Mouse (Mus musculus) WW6 (cell line): Measurements from ENCODE around the gene Myrf.

ENCODE experiments used
- DNase-seq: peaks from one replicate; pipeline ENCODE4 v3.0.0-alpha.2; 2013; ENCODE audit warnings: low read depth, low spot score

Gene Myrf

GRCm38 (mm10) chr19:10240654-10241305 lies at the start of gene Myrf:
Gene Myrf (minus strand): TSS chr19:10240748.
- DNase-seq: peak; percentile 63

- no peak for DNase-seq
Measured at GRCm38 (mm10) chr19:10289609-10290150, 49.1 kb upstream of the Myrf start.

GRCm38 (mm10) chr19:10288125-10289040 lies 47.8 kb upstream of the Myrf start:
- DNase-seq: no peak

GRCm38 (mm10) chr19:10286458-10286872 lies 45.9 kb upstream of the Myrf start:
- no peak for DNase-seq

- no peak for DNase-seq
Measured at GRCm38 (mm10) chr19:10280771-10281540, 40.4 kb upstream of the Myrf start.

GRCm38 (mm10) chr19:10279668-10280067 lies 39.1 kb upstream of the Myrf start:
- DNase-seq: no peak

GRCm38 (mm10) chr19:10278669-10279324 lies 38.2 kb upstream of the Myrf start:
- DNase-seq: no peak

- no peak for DNase-seq
Measured at GRCm38 (mm10) chr19:10277759-10278158, 37.2 kb upstream of the Myrf start.

- DNase-seq: no peak
Measured at GRCm38 (mm10) chr19:10277331-10277730, 36.8 kb upstream of the Myrf start.

GRCm38 (mm10) chr19:10276483-10277144 lies 36.1 kb upstream of the Myrf start:
- no peak for DNase-seq

GRCm38 (mm10) chr19:10274056-10274455 lies 33.5 kb upstream of the Myrf start:
- no peak for DNase-seq

GRCm38 (mm10) chr19:10272746-10273145 lies 32.2 kb upstream of the Myrf start:
- no peak for DNase-seq

- no peak for DNase-seq
Measured at GRCm38 (mm10) chr19:10271592-10271991, 31.0 kb upstream of the Myrf start.

- no peak for DNase-seq
Measured at GRCm38 (mm10) chr19:10270356-10270755, 29.8 kb upstream of the Myrf start.

GRCm38 (mm10) chr19:10268851-10269250 lies 28.3 kb upstream of the Myrf start:
- no peak for DNase-seq

GRCm38 (mm10) chr19:10267953-10268352 lies 27.4 kb upstream of the Myrf start:
- peak; percentile 63 for DNase-seq

GRCm38 (mm10) chr19:10267057-10267456 lies 26.5 kb upstream of the Myrf start:
- DNase-seq: peak; percentile 62

- DNase-seq: no peak
Measured at GRCm38 (mm10) chr19:10266196-10266850, 25.8 kb upstream of the Myrf start.

GRCm38 (mm10) chr19:10261369-10261768 lies 20.8 kb upstream of the Myrf start:
- no peak for DNase-seq
